Mouse (Mus musculus): ENCODE results near the gene Trat1. TPM values are rescaled to one million over a fixed set of nuclear protein-coding genes. Genes with fewer than 3 reads are reported as not detected.
A peak's percentile ranks its signal among the peaks of the same experiment; 100 is the strongest.

Gene Trat1
- under 1 TPM in 1 of 2 experiments, not detected in 1; 0.15 TPM for total RNA-seq (2021)
- long read RNA-seq, experiment 1 = 0 reads
- long read RNA-seq, experiment 2 = 0 reads

DNA sequence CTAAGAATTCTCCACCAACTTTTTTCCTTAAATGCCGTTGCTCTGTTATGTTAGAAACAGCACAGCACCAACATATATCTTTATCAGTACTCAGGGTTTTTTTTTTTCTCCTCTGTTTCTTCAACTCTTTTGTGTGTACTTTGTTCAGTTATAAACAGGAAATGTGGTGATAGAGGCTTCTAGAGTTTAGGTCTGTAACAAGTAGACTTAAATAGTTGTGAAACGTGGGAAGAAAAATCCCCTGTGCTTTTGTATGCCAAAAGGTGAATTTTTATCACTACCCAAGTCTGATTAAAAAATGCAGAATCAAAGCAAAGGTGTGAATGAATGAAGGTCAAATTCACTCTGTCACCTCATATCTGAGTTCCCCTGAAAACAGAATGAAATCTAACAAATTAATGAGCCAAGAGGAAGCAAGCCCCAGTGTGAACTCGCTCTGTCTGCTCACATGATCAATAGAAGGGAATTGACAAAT is at the start of gene Trat1:
Gene Trat1 (minus strand): TSS at position 51 of the 475 bp plus-strand sequence.
- DNase-seq = no peak

DNA sequence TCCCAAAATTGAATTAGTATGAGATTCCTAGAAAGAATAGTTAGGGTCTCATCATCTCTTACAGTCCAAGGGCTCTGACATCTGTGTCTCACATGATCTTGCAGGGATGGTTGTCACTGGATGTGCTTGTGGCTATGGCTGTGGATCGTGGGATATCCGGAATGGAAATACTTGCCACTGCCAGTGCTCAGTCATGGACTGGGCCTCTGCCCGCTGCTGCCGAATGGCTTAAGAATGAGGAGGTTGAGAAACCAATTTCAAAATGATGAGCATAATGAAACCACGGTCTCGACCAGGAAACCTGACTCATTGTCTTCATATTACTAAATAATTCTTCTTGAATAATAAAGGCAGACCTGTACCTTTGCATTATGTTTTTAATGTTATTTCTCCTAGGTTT is 46.7 kb upstream of the Trat1 start:
- DNase-seq = no peak

DNA sequence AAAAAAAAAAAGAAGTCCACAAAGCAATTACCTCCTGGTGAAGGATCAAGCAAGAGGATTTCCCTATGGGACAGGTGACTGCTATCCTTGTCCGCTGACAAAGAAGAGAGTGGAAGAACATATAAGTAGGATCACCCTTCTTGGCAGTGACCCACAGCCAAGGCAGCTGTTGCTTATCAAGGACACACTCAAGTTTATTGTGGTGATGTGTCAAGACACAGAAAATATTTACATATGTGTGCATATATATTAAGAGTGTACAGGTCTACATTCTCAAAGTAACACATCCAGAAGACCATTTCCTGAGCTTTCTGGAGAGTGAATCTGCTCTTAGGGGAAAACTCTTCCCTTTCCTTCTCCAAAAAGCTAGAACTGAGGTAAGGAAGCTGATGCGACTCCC is 44.9 kb upstream of the Trat1 start, which contains the start of gene Retnlb:
Gene Retnlb (plus strand): TSS at position 162 of the 400 bp plus-strand sequence.
- DNase-seq = no peak

DNA sequence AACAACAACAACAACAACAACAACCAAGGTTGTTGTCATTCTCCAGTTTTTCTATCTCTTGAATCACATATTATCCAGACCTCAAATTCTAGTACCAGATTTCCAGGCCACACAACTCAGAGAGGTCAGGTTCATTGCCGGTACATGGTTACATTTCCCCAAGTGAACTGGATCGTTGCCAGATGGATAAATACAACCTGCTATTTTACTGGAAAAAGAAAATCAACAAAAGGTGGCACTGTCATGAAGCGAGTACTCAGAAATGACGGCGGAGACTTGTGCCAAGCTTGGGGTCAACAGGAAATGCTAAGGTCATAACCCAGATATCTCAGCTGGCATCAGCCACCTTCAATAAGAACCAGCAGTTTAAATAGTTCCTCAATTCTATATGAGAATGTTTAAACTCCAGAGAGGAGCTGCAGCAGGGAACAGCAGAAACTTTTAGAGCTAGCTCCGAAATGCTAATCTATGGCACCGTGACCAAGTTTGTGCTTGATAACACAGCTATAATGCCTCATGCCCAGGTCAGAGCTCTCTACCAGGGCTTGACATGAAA is 40.1 kb upstream of the Trat1 start:
- peak; percentile 6 for DNase-seq

DNA sequence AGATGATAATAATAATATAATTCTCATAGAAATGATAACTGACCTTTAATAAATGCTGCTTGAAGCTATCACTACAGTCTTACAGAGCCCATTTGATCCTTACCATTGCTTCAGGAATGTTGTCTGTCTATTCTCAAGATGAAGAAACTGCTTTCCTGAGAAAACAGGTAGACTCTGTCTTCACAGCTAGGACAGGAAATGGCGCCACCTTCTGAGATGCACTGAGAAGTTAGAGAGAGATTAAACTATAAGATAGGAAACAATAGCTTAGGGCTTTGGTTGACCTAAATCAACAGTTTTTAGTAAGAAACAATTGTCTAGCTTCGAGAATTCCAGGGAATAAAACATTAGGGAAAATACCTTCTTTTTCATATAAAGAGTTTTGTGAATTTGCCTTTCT is 37.6 kb upstream of the Trat1 start:
- no peak for DNase-seq

DNA sequence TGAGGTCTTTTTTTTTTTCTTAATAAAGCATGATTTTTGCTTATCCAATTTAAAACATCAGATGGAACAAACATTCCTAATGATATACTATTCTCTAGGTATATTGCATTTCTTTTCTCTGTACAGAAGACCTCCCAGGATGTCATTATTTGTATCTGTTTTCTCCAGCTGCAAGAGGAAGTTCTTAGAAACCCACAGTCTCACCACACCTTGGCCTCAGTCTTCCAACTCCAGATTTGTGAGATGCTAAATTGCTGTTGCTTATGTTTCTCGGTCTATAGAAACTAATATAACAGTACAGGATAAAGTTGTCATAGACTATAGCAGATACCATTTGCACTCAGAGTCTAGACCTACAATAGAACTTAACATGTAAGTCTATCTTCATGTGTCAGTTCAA is 34.7 kb upstream of the Trat1 start:
- DNase-seq = no peak

DNA sequence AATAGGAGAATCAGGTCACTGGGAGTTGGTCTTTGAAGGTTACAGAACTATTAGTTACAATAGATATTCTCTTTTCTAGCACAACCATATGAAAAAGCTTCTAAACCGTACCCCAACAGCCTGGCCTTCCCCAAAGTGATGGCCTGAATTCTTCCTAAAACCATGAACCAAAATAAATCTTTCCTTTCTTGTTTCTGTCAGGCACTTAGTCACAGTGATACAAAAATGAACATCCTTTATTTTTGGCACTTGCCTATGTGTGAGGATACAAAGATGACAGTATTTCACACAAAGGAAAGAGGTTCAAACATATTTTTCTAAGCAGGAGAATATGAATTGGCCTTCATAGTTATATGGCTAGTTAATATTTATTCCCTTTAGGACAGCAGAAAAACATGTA is 33.6 kb upstream of the Trat1 start:
- DNase-seq = no peak

DNA sequence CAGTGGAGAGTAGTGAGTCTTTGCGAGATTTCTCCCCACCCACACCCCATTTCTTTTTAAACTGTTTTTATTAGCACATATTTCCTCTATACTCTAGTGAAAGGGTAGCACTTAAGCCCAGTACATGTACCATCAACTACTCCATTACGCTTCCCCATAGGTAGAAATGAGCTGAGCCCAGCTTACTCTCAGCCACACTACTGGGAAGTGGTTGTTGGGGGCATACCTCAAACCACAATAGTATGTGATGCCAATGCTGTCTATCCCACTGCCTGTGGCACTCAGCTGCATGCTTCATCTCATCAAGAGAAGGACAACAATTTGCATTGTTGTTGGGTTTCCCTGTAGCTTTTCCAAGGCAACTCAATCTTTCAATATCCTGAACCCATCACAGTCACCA is 29.1 kb upstream of the Trat1 start:
- DNase-seq = no peak

DNA sequence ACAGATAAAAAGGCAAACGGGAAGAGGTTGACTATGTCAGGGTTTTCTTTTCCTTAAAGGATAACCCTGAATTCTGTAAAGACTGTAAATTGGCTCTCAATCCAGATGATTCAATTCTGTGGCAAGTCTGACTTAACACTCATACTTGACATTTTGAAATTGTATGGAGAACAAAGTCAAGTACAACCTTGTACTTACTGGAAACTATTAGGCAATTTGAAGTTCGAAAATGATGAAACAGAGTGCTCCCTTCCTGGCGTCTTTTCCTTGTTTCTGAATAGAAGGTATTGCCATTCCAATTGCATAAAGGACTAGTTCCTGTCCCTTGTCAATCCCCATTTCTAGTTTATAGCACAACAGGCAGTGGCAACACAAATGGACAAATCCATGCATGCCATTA is 27.6 kb upstream of the Trat1 start:
- no peak for DNase-seq

DNA sequence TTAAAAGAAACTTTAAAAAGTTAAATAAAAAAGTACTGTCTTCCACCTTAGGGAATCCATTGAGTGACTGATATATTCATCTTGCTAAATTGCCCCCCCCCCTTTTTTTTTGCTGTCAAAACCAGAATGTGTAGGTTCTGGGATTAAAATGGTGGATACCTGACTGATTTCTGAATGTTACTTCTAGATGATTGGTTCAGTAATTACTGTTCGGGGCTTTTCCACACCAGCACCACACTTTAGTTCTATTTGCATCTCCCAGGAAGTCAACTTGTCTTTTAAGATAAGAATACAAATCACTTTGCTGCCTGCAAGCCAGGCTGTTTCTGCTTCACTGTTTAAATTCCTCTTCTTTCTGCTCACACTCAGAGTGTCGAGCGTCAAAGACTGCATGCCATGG is 26.5 kb upstream of the Trat1 start:
- DNase-seq = no peak

DNA sequence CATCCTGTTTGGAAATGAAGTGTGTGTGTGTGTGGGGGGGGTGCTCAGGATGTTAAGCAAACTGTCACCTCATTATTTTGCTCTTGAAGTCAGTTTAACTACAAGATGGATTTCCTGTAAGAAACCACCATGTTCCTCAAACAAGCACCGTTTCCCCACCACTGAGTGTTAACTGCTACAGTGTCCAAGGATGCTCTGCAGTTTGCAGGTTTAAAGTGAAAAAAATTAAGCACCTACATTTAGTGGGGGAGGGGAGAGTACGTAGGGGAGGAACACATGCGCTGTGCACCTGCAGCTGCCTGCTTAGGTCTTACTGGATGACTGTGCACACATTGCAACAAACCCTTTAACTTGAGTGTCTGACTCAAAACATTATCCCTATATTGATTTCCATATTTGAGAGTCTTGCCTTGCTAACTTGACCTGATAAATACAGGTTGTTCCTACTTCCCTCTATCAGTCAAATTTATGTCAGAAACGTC is 16.9 kb upstream of the Trat1 start:
- DNase-seq = no peak

DNA sequence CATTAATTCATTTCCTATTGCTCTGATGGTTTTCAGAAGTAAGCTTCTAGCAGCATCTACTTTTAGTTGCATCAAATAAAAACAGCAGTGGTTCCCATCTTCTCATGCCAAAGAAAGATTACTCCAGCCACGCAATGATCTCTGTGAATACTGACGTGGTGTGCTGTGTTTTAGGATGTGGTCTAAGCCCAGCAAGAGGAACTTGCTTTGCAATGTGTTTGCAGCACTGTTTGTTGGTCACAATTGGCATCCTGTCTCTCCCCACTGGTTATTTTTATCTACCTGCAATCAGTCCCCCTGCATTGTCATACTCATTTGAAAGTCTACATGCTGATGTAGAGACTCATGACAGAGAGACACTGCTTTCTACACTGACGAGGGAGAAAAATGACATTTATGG is 14.4 kb upstream of the Trat1 start:
- DNase-seq = no peak

DNA sequence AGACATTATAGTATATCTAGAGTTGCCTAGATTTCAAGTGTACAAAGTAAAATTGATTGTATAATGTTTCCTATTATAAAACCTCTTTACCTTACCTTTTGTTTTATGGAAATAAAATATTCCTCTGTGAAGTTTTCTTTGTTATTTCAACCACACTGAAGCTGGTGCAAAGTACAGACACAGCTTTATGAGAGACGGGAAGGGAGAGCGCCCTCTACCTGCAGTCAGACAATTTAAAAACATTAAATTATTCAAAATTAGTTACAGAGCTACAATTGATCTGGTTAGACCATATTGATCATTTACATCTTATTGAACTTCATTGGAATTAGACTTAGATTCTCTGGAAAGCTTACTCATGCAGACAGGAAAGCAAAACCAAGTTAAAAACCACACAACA is 5.4 kb upstream of the Trat1 start:
- DNase-seq = no peak

DNA sequence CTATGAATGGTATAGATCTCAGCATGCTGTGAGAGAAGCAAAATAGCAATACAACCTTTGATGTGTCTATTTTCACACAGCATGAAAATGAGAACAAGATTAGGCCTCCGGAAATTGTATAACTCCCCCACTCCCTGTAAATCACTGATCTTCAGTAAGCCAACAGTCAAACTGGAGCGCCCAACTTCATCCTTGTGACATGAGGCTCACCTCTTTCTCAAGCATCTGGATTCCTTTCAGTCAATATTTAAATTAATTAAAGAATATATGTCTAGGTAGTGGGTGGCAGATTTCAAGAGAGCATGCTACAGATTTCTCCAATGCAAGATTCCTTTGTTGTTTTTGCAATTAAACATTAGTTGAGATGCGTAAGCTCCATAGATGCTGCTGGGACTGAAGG is 2.6 kb downstream of the Trat1 start:
- no peak for DNase-seq

DNA sequence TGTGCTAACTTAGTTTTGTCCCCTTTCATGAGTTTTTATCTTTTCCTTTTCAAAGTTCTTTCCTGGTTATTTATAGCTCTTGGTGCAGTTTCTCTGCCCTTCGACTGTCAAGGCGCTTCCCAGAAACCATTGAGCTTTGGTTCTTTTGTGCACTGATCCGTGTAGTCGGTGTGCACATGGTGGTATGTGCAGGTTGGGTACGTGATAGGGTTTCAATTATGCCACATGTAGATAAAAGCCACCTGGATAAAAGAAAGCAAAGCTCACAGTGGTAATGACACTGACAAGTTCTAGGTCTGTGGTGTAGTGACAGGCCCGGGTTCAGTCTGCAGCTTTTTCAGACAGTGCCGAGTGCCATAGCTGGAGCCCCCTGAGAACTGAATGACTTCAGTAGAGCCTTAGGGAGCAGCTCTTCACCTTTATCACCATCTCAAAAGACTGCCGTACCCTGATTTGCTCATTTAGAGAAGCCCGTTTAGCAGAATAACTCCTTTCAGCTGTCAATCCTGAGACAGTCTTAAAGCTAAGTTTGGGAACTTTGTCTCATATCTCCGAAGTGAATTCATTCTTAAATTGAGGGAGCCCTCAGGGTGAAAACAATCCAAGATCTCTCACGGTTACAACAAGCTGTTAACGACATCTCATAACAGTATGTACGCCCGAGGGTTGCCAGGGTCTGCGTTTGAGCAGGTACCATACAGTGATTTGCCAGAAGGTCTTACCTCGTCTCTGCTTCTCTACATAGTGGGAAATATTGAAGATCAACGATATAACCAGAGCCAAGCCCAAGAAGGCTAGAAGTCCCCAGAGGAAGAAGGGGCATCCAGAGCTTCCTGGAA is 11.0 kb downstream of the Trat1 start:
- DNase-seq = no peak

DNA sequence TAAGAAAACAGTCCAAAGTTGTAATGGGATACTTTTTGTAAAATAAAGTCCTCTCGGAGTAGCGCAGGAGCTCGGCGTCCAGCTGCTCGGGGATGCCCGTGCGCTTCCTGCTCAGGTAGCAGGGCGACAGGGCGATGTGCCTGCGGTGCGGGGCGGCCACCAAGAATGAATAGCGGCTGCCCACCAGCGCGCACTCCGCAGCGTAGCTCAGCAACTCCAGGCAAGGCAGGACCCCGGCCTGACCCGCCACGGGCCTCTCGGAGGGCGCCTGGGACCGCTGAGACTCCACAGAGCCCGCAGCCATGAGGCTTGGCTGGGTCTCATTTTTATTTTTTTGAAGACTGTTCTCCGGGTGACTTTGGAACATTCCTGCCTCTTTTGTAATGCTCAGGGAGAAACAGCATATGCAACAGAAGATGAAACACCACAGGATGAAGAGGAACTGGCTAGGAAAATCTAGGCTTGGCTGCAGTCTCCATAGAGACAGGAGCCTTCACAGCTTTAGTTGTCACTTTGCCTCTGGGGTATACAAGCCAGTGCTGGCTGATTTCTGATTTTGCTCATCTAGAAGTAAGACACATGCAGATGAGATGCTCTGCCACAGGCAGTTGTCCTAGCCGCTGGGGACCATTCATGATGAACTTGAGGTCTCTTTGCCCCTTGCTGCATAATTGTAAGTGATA is 21.5 kb downstream of the Trat1 start:
- DNase-seq = no peak

DNA sequence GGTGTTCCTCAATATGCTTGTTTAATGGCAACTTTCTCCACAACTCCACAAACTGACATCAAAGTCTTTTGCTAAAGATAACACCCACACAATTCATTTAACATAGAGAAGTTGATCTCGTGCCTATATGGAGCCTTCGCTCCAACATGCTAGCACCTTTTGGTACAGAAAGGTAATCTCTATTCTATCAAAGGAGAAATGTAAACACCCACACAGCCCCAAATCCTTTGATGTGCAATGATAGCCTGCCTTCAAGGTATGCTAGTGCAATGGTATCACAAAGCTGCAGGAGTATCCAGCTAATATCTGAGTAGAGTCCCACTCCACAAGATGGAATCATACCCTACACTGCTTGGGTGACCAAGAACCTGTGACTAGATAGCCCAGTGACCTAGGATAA is 26.4 kb downstream of the Trat1 start:
- DNase-seq = no peak

DNA sequence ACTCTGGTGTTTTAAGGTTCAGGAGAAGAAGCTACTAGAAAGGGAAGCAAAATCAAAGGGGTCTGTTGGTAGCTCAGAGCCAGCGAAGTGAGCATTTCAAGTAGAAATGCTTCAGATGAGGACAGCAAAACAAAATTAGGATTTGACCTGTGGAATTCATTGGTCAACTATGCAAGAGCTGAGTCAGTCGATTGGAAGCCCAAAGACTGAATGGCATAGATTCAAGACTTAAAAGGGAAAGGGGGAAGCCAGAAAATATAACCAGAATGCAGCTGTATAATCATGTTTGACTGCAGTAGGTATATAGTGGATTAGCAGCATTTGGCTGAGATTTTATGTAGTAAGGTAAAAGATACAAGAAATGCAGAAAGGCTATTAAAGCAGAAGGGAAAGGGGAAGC is 26.8 kb downstream of the Trat1 start:
- DNase-seq = no peak

DNA sequence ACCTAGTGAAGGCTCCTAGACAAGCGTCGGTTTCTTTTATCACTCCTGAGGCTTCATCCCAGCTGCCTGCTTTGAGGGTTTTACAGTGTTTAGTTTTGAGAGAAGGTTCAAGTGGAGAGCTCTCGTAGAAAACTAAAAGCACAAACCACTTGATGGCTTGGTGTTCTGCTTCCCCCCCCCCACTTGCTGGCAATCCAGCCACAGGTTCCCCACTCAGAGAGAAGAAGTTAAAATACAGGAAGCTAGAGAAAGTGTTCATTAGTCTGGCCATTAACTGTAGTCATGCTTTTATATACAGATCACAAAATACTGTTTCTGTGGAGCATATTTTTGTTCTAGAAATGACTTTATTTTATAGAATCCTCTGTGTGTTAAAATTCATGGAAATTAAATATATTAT is 30.3 kb downstream of the Trat1 start:
- DNase-seq = no peak

DNA sequence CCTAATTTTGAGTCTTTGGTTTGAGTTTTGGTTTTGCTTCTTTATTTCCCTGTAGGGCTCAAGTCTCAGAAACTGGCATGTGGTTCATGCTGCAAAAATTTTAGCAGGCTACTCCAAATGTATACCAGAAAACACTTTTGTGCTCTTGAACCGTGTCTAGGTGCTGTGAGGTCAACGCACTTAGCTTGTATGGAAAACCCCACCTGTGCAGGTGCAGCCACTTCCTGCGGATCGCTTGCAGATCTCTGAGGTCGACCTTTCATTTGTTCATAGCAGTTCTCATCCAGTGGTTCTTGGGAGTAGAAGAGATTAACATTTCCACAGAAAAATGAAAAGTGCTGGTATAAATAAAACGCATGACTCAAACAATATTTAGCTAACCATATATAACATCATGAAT is 31.8 kb downstream of the Trat1 start:
- no peak for DNase-seq

DNA sequence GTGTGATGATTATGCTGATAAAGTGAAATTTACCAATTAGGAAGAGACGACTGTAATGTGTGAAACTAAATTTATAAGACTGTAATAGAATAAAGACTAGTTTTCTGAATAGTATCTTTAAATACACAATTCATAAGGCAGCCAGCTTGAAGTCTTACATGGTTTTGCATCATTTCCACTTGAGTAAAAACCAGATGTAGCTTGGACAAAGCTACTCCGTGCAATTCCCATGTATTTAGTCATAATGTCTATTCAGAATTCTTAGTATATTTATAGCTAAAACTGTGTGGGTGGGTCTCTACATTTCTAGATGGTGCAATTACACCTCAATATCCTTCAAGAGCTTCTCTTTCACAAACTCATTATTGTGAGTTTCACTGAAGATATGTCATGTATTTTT is 33.4 kb downstream of the Trat1 start:
- no peak for DNase-seq

DNA sequence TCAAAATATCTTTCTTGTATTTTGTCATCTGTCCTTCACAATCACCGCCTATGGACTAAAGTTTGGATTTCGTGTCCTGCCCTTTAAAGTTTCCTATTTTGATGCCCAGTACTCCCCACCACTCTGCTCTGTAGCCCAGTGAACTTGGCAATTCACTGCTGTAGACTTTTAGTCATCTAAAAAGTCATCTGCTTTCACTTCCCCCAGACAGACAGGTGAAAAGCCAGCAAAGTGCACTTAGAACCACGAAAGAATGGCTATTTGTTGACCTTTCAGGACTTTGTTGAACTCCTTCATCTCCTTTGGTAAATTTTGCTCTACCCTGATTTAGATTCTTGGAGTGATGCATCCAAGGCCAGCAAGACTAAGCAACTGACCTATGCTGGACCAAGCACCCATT is 34.9 kb downstream of the Trat1 start:
- no peak for DNase-seq

DNA sequence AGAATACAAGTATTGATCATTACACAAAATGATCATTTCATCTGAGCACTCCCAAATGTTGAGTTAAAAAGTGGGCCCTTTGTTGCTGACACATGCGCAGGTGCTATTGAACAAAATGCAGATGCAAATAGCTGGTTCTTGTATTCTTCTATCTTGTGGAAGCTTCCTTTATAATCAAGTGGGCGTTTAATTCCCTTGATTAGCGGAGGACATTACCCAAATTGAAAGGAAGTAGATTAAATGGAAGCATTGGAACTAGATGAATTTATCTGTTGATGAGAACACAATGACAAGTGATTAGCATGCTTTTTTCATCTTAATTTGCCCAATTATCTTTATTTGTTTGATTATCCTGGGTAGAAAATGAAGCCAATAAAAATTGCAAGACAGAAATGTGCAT is 51.6 kb downstream of the Trat1 start:
- no peak for DNase-seq
